In the genomic region with DNA sequence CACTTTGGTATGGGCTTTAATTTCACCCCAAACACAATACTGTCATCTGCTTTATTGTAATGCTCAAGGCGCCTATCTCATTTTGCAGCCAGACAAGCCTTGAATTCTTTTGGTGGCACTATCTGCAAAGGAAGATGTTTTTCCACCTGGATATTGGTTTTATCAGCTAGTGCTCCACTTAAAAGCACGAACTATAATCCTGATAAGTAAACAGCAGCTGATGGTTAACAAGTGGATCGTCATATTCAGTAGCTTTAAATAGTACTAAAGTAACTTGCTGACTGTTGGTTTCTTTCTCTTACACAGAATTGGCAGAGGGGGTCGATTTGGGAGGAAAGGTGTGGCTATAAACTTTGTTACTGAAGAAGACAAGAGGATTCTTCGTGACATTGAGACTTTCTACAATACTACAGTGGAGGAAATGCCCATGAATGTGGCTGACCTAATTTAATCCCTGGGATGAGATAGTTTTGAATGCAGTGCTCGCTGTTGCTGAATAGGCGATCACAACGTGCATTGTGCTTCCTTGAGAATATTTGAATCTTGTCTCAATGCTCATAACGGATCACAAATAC, we compare ENCODE assay signal across 31 mouse cellular contexts. TPM values are rescaled to one million over a fixed set of nuclear protein-coding genes. Genes with fewer than 3 reads are reported as not detected.
DNase-seq lines count a peak whose midpoint lies in the region; ATAC-seq and TF ChIP-seq lines count a peak whose summit lies in the region.
"Had no signal": no experiment of that assay in that cellular context is flagged by ENCODE, and none has a peak within 500 bp of the region (broad histone marks: within the 10 kb centered on the region; RNA-seq: fewer than 3 reads in every experiment).

No protein-coding gene starts in this region.

- H3K36me3 ChIP-seq in lung, embryonic 14.5 days (ENCODE audit: insufficient read depth): peaks cover 83% of the 10 kb centered on the region
- H3K36me3 ChIP-seq in E14TG2a.4 (ENCODE audit: insufficient read depth, low read length): peaks cover 97% of the 10 kb centered on the region

- no peak overlapping the region for H3K27ac ChIP-seq in lung, embryonic 14.5 days (ENCODE audit: low read depth)
- H3K27ac ChIP-seq in embryonic fibroblast, embryonic 13.5 days (ENCODE audit: insufficient read depth, low read length): no peak overlapping the region
- H3K27ac ChIP-seq: embryonic facial prominence, embryonic 13.5 days; forebrain, embryonic 13.5 days; heart, embryonic 10.5 days; hindbrain, embryonic 10.5 days; kidney, postnatal 0 days; midbrain, embryonic 12.5 days; stomach, embryonic 15.5 days had no signal

- no peak for TF ChIP-seq CTCF in lung, embryonic 14.5 days (IDR thresholded peaks at IDR 0.05; ENCODE audit: low read depth)
- no peak for TF ChIP-seq CTCF in E14TG2a.4 (conservative IDR thresholded peaks at IDR 0.05; ENCODE audit: low read length)
- TF ChIP-seq CTCF in embryonic fibroblast, embryonic 13.5 days (IDR thresholded peaks at IDR 0.05; ENCODE audit: borderline replicate concordance, insufficient read depth, low read length): no peak

- no peaks in the 10 kb centered on the region for H3K9me3 ChIP-seq in lung, embryonic 14.5 days (ENCODE audit: low read depth, low read length)
- no peaks in the 10 kb centered on the region for H3K9me3 ChIP-seq in E14TG2a.4 (ENCODE audit: low read length)
- H3K9me3 ChIP-seq: embryonic facial prominence, embryonic 13.5 days; forebrain, embryonic 13.5 days; heart, embryonic 10.5 days; hindbrain, embryonic 10.5 days; midbrain, embryonic 12.5 days; stomach, embryonic 15.5 days had no signal

- no peak for ATAC-seq in lung, embryonic 14.5 days (ENCODE audit: insufficient read depth)
- ATAC-seq: forebrain, embryonic 13.5 days; hindbrain, embryonic 16.5 days; liver, postnatal 0 days had no signal

- H3K27me3 ChIP-seq in lung, embryonic 14.5 days (ENCODE audit: insufficient read depth, low read length): no peaks in the 10 kb centered on the region
- no peaks in the 10 kb centered on the region for H3K27me3 ChIP-seq in E14TG2a.4 (ENCODE audit: insufficient read depth, low read length)
- H3K27me3 ChIP-seq: embryonic facial prominence, embryonic 13.5 days; forebrain, embryonic 13.5 days; midbrain, embryonic 12.5 days; stomach, embryonic 15.5 days had no signal

- TF ChIP-seq POLR2A in embryonic fibroblast, embryonic 13.5 days (IDR thresholded peaks at IDR 0.05; ENCODE audit: low read depth, low read length): no peak

- peak; percentile 19 for DNase-seq in heart, adult 11 months
- DNase-seq in heart, postnatal 14 days: no peak
- no peak for DNase-seq in lung, embryonic 14.5 days
- DNase-seq in lung, postnatal 25 days (ENCODE audit: low spot score): no peak
- no peak for DNase-seq in frontal cortex, postnatal 14 days (ENCODE audit: low spot score in 2 of 2)
- DNase-seq in gastrocnemius, adult 18-20 months (ENCODE audit: low spot score): no peak
- DNase-seq: adrenal gland, postnatal 36 days; cerebellum, adult 11 months; cerebellum, postnatal 10 days; gastrocnemius, postnatal 25 days; kidney, adult 11 months; left cerebral cortex, postnatal 4 days; liver; liver, postnatal 0 days; lung, postnatal 10 days; thymus, postnatal 36 days had no signal

- WGBS in lung, embryonic 14.5 days: 45% methylated on average over 9 of the region's 9 CpGs

- H3K4me2 ChIP-seq in lung, embryonic 14.5 days: peak overlapping the region; percentile 15; the same call in 1 of the 2 replicates
- H3K4me2 ChIP-seq: forebrain, embryonic 13.5 days; midbrain, embryonic 12.5 days; stomach, embryonic 15.5 days had no signal

- H3K9ac ChIP-seq in lung, embryonic 14.5 days: no peak overlapping the region
- H3K9ac ChIP-seq: embryonic facial prominence, embryonic 13.5 days; forebrain, embryonic 13.5 days; liver, postnatal 0 days; midbrain, embryonic 12.5 days; stomach, embryonic 15.5 days had no signal

- H3K4me3 ChIP-seq in lung, embryonic 14.5 days (ENCODE audit: low read depth, low read length): no peak overlapping the region
- peak overlapping the region; percentile 100 for H3K4me3 ChIP-seq in E14TG2a.4 (replicated peaks; ENCODE audit: low read length)
- peak overlapping the region; percentile 15 for H3K4me3 ChIP-seq in embryonic fibroblast, embryonic 13.5 days (ENCODE audit: insufficient read depth, low read length)
- H3K4me3 ChIP-seq: embryonic facial prominence, embryonic 13.5 days; forebrain, embryonic 13.5 days; heart, embryonic 10.5 days; hindbrain, embryonic 10.5 days; midbrain, embryonic 12.5 days; stomach, embryonic 15.5 days had no signal

- intact Hi-C loops in heart, postnatal 14 days (cut with DNase I): no loop called here

- peaks cover 5% of the 10 kb centered on the region; the same call in 1 of the 2 replicates for H3K4me1 ChIP-seq in lung, embryonic 14.5 days (ENCODE audit: insufficient read depth)
- H3K4me1 ChIP-seq in E14TG2a.4 (replicated peaks; ENCODE audit: low read depth, low read length): peaks cover 12% of the 10 kb centered on the region
- H3K4me1 ChIP-seq in embryonic fibroblast, embryonic 13.5 days (ENCODE audit: control insufficient read depth, insufficient read depth, low read length): no peaks in the 10 kb centered on the region

RNA-seq across cellular contexts. Expression of a gene that starts 5.7 kb away (rescaled TPM):
- total RNA-seq in heart, postnatal 14 days (2021): 100 to 1,000 TPM; 264 to 305 TPM
- 194 and 206 TPM in 2 replicates for polyA plus RNA-seq in lung, embryonic 14.5 days (2014; fragmentation: Nextera tagmentation; extraction: Ambion mirVana)
- polyA plus RNA-seq in embryonic fibroblast, embryonic 13.5 days (2011; ENCODE audit: insufficient read length, low read depth, missing spikeins): 552 and 554 TPM in 2 replicates
- 100 to 1,000 TPM; 405 to 416 TPM for total RNA-seq in gastrocnemius, adult 18-20 months (2021)

RNA-seq across cellular contexts. Expression of a gene that starts 14.6 kb away (rescaled TPM):
- 1 to 10 TPM; 4.4 to 9.3 TPM for total RNA-seq in heart, postnatal 14 days (2021)
- polyA plus RNA-seq in lung, embryonic 14.5 days (2014; fragmentation: Nextera tagmentation; extraction: Ambion mirVana): 144 and 148 TPM in 2 replicates
- polyA plus RNA-seq in embryonic fibroblast, embryonic 13.5 days (2011; ENCODE audit: insufficient read length, low read depth, missing spikeins): 17.6 and 22.3 TPM in 2 replicates
- 1 to 10 TPM; 7.1 to 7.5 TPM for total RNA-seq in gastrocnemius, adult 18-20 months (2021)

RNA-seq across cellular contexts. Expression of a gene that starts 33.4 kb away (rescaled TPM):
- 10 to 100 TPM in 1 of 2 experiments, 1 to 10 TPM in 1; 5.1 to 18.8 TPM for total RNA-seq in heart, postnatal 14 days (2021)
- polyA plus RNA-seq in lung, embryonic 14.5 days (2014; fragmentation: Nextera tagmentation; extraction: Ambion mirVana): not detected in 2 replicates
- not detected in 2 replicates for polyA plus RNA-seq in embryonic fibroblast, embryonic 13.5 days (2011; ENCODE audit: insufficient read length, low read depth, missing spikeins)
- total RNA-seq in gastrocnemius, adult 18-20 months (2021): 10 to 100 TPM; 10.9 to 32.0 TPM
- total RNA-seq: layer of hippocampus, adult 18-20 months; layer of hippocampus, postnatal 14 days; left cerebral cortex, adult 8-10 months; left cerebral cortex, postnatal 4 days; megakaryocyte progenitor cell, adult 5-6 weeks; neutrophil, adult 5-6 weeks had no signal
- polyA plus RNA-seq: embryonic facial prominence, embryonic 13.5 days; forebrain, embryonic 13.5 days; hindbrain, embryonic 10.5 days; hindbrain, embryonic 16.5 days; liver, postnatal 0 days; midbrain, embryonic 12.5 days; stomach, embryonic 15.5 days had no signal

RNA-seq across cellular contexts. Expression of a gene that starts 55.3 kb away (rescaled TPM):
- total RNA-seq in heart, postnatal 14 days (2021): not detected
- polyA plus RNA-seq in lung, embryonic 14.5 days (2014; fragmentation: Nextera tagmentation; extraction: Ambion mirVana): 0.22 and 0.32 TPM in 2 replicates
- 1.4 and 1.5 TPM in 2 replicates for polyA plus RNA-seq in embryonic fibroblast, embryonic 13.5 days (2011; ENCODE audit: insufficient read length, low read depth, missing spikeins)
- total RNA-seq in gastrocnemius, adult 18-20 months (2021): under 1 TPM in 1 of 2 experiments, not detected in 1; 0.74 TPM
- total RNA-seq: gastrocnemius, postnatal 25 days; layer of hippocampus, adult 18-20 months; layer of hippocampus, postnatal 14 days; left cerebral cortex, adult 8-10 months; left cerebral cortex, postnatal 4 days; megakaryocyte progenitor cell, adult 5-6 weeks; neutrophil, adult 5-6 weeks had no signal
- polyA plus RNA-seq: embryonic facial prominence, embryonic 13.5 days; forebrain, embryonic 13.5 days; hindbrain, embryonic 10.5 days; midbrain, embryonic 12.5 days had no signal
